Mouse (Mus musculus) WW6 (cell line): ENCODE measurements around the gene Spg21.

Experiments
- DNase-seq: peaks from one replicate; pipeline ENCODE4 v3.0.0-alpha.2; 2013; ENCODE audit warnings: low read depth, low spot score

Spg21 gene

DNA sequence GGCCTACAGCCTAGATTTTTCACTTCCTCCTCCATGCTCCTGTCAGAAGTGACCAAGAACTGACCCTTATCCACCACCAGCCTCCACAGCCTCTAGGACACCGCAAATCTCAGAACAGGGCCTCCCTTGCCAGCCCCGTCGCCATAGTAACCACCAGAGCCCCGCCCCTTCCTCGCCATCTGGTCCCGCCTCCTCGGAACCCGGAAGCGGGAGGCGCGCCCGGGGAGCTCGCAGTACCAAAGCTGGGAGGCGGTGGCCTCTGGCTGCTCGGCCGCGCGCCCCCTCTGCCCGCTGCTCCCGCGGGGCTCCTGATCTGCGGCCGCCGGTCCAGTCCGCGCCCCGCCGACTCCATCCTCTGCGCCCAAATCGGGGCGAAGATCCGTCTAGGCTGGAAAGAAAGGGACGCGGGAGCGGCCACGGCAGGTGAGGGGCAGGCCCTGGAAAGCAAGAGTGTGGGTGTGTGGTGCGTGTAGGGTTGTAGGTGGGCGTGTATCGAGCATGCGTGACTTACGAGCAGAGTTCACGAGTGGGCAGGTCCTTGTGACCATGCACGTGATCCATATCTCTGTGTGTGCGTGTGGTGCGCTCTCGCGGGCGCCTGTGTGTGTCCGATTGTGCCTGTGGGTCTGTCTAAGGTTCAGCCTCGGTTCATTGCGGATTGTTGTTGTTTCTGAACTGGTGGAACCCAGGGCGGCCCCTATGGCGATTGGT lies at the start of gene Spg21:
TSS of gene Spg21 (plus strand) at position 216 of the 711 bp plus-strand sequence.
- DNase-seq = peak; percentile 80

DNA sequence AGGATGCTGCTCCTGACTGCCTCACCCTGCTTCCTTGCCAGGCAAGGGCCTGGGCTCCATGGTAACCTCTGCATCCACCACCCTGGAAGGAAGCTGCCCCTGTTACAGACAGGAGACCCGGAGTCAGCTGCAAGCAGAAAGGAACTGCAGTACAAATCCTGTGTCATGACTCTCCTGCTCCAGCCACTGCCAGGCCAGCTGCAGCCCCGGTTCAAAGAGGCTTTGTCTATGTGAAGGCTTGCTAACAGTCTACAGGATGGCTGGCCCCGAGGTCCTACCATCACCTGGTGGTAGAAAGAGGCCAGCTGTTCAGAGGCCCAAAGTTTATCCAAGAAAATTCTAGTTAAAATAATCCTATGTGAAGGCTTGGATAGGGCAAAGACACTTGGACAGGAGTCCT lies 49.4 kb upstream of the Spg21 start:
- DNase-seq = no peak

DNA sequence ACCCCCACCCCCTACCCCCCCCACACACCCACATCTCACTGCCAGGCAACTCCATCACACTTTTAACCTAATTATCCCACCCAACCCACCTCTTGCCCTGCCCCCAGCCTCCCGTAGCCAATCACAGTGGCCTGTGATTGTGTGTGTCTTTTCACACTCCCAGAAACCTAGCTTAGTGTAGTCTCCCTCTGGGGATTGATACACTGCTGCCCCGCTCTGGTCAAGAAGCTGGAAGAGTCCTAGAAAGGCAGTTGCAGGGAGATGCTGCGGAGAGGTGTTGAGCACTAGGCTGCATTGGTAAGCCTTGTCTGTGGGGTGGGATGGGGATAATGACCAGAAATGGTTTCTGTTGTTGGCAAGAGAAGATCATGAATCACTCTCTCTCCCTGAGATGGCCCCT lies 43.0 kb upstream of the Spg21 start:
- DNase-seq = no peak

DNA sequence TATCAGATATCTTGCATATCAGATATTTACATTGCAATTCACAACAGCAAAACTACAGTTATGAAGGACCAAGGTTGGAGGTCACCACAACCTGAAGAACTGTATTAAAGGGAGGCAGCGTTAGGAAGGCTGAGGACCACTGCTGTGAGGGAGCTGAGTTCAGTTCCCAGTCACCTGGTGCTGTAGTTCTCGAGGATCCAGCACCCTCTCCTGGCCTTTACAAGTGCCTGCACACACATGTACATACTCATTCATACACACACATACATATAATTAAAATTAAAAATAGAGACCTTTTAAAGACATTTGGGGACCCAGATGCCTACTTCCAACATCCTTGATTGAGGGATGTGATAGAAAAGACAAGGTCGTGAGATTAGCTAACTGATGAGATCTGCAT lies 41.1 kb upstream of the Spg21 start:
- no peak for DNase-seq

DNA sequence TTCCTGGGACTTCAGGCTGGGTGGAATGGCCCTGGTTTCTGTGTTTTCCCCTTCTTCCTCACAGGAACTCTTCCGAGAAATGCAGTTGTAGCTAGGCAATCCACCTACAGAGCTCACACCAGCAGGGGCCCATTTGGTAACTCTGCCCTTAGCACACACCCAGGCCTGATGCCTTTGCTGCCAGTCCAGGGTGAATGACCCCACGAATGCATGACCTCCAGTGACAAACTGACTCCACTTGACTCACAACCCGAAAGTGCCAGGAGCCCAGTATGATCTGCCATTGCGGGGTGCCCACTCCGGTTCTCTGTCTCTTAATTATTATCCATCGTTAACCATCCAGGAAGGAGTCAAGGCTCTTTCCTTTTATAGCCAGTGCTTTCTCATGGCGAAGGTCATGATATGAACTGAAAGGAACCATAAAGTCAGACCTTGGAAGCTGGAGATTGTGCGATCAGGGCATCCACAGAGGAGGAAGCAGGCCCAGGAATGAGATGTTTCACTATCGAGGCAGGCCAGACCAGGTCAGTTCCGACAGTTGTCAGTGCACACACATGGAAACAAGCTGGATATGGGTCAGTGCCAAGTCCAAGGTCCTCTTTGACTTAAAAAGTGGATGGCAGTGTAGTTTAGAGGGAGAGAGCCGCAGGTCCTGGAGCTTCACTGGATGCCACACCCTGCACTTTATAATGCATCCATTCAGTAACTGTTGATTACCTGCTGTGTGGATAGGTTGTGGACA lies 37.8 kb upstream of the Spg21 start, which contains the start of gene Slc51b:
TSS of gene Slc51b (minus strand) at position 196 of the 742 bp plus-strand sequence.
- no peak for DNase-seq

DNA sequence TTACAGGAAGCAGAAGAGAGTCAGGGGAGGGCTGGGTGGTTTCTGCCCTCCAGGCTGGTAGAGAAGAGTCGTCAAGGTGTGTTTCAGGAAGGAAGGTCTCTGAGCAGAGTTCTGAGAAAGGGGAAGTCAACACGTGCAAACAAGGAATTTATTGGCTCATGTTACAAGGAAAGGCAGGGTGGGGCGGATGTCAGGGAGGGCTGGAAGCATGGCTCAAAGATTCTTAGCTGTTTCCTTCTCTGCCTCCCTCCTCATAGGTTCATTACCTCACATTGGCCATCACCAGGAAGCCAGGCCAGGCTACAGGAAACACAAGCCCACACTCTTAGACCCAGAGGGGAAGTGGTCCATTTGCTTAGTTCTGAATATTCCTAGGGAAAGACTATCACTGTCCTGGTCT lies 36.4 kb upstream of the Spg21 start:
- no peak for DNase-seq

DNA sequence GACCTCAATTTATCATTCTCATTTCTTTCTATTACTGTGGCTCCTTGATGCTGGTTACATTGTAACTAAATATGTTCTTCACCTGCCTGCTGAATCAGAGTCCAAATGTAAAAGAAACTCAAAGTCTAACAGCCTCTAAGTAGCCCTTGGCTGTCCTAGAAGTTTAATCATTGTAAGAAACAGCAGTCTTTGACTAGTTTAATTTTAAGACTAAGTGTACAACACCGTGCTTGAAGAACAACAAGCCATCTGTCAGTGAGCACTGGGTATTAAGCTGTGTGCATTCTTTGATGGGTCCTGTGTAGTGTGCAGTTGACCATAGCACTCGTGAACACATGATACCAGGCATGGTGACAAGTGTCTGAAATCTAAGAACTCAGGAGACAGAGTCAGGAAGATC lies 33.2 kb upstream of the Spg21 start:
- DNase-seq = no peak

DNA sequence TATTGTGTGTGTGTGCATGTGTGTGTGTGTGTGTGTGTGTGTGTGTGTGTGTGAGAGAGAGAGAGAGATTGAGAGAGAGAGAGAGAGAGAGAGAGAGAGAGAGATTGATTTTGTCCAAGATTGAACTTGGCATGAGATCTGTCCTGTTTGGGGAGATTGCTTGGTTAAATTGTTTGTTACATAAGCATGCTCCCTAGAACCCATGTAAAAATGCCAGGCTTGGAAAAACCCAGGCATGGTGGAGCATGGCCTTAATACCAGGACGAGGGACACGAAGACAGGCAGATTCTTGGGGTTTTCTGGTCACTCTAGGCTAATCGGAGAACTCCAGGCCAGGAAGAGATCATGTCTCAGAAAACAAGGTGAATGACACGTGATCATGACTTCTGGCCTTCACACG lies 32.7 kb upstream of the Spg21 start:
- DNase-seq = no peak

DNA sequence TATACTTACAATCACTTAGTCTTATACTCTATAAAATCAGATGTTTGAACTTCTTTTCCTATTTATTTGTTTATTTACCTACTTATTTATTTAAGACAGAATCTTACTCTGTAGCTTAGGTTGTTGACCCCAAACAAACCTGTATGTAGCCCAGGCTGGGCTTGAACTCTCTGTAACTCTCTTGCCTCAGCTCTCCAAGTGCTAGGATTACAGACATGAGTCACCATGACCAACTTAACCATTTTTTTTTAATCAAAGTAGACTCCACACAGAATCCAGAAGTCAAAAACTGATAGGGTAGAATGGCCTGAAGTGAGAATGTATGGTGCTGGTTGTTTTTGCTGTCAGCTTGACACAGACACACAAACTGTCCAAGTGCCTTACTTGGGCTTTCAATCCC lies 30.3 kb upstream of the Spg21 start:
- DNase-seq = no peak

DNA sequence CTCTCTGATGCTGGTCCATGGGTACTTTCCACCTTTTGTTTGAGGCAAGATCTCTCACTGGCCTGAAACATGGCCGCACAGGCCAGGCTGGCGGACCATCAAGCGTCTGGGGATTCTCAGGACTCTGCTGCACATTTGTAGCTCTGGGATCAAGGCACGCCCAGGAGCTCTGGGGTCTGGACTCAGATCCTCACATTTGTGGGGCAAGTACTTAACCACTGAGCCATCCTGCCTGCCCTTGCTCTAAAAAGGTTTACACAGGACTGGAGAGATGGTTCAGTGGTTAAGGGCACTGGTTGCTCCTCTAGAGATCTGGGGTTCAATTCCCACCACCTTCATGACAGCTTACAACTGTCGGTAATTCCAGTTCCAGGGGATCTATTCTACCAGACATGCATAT lies 29.8 kb upstream of the Spg21 start:
- DNase-seq = no peak

DNA sequence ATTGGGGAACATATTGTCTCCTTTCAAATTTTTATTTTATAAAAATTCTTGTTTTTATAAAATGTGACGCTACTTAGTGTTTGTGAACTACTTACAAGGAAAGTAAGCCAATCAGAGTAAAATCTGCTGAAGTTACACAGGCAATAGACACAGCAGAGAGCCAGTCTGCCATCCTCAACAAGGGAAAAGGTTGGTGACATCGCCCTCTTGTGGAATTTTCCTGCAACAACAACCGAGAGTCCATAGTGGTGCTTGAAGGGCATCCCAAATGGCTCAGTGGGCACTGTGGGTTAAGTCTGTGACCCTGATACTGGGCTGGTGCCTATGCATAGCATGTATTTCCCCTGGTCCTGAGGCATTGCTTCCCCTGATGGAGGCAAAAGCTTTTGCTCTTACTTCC lies 28.5 kb upstream of the Spg21 start:
- peak; percentile 47 for DNase-seq

DNA sequence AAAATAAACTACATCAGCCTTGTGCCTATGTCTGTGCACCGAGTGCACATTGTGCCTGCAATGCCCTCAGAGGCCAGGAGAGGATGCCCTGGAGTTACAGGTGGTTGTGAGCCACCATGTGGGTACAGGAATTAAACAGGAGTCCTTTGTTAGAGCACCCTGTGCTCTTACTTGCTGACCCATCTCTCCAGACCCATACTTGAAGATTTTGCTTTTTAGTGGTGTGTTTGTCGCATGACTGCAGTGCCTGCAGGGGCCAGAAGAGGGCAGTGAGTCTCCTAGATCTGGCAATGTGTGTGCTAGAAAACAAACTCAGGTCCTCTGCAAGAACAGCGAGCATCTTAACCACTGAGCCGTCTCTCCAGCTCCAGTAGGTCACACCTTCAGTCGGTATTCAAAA lies 26.6 kb upstream of the Spg21 start:
- DNase-seq = peak; percentile 59

DNA sequence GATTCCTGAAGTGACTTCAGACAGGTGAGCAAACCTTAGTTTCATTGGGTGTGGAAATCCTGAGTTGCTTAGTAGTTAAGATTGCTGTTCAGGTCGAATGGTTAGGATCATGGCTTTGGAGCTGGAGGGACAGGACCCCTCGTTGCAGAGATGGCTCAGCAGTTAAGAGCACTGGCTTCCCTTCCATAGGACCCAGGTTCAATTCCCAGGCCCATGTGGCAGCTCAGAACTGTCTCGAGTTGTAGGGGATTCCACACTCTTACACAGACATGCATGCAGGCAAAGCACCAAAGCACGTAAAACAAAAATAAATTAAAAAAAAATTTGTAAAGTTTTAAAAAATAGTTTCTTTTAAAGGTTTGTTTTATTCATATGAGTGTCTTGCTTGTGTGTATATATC lies 25.5 kb upstream of the Spg21 start:
- no peak for DNase-seq

DNA sequence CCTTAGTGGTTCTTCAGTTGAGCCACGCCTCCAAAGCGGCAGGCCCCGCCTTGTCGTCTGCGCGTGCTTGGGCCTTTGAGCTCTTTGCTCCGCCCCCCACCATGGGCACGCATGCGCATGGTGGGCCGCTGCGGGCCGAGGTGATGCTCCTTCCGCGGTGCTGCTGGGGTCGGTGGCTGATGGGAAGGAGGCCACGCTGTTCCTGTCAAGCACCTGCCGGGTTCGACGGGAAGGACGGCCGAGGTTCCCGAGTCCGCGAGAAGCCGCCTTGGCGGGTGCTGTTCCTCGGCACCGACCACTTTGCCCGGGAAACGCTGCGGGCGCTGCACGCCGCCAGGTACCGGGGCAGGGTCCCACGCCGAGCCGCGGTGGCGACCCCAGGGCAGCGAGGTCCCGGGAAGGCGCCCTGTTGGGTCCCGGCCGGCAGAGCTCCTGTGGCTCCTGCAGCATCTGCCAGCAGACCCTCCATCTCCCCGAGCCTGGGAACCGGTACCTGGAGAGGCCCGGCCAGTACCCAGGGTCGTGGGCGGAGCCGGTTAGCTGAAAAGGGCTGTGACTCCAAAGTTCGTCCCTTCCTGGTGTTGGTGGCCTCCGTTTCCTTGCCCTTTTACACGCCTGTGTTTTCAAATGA lies 25.0 kb upstream of the Spg21 start, which contains the start of gene Mtfmt:
TSS of gene Mtfmt (plus strand) at position 112 of the 631 bp plus-strand sequence.
- peak; percentile 84 for DNase-seq

DNA sequence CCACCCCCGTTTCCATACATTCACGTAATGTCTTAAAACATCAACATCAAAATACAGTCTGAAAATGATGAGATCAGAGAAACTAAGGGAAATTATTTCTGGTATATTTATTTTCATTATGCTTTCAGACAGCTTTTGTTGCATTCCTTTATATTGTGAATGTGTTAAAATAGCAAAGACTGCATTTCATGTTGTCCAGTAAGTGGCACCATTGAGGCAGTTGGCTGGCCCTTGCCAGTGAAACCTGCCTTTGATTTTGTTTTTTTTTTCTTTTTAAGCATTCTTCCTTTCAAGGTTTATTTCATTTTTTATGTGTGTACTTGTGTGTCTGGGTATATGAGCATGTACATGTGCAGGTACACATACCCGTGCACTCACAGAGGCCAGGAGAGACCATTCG lies 16.1 kb upstream of the Spg21 start:
- DNase-seq = no peak

DNA sequence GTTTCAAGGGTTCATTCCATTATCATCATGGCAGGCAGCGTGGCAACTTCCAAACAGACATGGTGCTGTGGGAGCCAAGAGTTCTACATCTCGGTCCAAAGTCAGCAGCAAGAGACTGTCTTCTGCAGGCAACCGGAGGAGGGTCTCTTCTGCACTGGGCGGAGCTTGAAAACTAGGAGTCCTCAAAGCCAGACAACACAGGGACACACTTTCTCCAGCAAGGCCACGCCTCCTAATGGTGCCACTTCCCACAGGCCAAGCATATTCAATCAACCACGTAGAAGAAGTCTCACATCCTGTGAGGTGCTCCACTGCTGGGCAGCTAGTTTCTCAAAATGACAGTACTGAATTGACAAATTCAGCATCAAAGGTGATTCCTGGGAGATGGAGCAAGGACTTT lies 12.8 kb upstream of the Spg21 start:
- DNase-seq = no peak

DNA sequence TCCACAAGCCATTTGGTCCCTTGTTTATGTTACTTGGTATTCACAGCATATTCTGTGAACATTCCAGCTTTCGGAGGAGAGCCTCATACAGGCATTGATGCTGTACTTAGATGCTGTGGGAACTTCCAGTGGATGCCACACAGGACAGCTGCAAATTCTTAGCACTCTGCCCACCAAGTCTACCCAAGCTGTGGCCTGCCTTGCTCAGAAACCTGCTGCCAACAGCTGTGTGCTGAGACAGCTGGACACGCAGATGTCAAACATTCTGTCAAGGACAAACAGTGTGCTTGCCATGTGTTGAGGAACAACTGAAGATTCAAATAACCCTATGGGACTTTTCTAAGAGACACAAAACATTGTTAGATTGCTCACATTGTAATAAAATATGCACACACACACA lies 1.8 kb upstream of the Spg21 start:
- no peak for DNase-seq

DNA sequence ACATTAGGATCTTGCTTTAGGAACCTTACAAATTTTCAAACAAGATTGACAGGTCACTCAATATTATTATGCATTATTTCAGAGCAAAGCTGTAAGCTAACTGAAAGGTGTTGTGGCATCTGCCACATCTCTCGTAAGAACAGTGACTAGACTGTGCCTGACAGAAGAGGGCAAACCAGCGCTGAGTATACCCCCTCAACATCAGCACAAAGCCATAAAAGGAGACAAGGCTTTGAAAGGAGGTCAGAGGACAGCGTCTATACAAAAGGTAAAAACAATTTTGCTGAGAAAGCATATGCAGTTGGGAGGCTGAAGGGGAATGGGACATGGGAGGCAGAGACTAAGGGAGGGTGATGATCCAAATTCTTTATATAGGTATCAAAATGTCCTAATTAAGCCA lies 549 bp upstream of the Spg21 start:
- DNase-seq = no peak

DNA sequence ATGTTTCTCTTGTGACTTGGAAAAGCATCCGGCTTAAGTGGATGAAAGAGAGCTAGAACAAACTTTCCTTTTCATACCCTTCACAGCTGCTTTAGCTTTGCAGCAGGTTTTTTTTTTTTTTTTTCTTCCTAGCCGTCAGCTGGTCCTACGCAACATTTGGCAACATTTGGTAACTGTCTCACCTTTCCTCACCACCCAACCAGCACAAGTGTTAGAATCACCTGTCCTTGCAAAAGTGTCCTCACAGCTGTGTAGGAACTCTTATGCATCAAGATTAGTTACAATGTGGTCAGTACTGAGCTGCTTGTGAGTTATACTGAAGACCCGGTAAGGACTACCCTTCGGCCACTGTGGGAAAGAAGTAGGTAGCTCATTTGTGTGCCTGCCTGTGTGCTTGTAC lies 1.8 kb downstream of the Spg21 start:
- no peak for DNase-seq

DNA sequence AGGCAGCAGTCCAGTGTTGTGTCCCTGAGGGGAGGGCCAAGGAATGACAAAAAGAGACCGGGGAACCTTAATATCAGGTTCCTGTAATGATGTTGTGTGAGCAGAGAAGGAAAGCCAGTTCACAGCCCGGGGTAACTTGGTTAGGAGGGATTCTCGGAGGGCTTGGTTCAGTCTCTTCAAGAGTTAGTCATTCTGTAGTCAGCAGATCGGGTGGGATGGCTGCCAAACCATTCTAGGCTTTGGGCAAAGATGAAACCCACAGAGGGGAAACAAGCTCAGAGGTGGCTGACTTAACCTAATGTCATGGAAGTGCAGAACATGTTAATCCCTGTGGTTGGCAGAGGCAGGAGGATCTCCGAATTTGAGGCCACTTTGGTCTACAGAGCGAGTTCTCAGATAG lies 3.4 kb downstream of the Spg21 start:
- DNase-seq = no peak

DNA sequence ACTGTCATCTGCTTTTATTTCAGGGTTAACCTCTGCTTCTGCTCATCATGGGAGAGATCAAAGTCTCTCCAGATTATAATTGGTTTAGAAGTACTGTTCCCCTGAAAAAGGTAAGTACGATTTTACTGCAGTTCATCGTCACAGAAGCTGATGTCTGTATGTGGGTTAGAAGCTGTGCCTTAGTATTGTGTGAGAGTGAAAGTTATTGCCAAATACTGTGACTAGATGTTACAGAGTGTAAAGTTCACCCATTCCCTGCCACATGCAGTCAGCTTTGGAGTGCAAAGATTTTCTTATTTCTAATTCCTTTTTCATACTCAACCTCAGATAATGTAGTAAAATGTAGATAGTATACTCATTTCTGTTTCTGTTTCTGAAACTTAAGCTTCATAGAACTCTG lies 4.5 kb downstream of the Spg21 start:
- DNase-seq = no peak

DNA sequence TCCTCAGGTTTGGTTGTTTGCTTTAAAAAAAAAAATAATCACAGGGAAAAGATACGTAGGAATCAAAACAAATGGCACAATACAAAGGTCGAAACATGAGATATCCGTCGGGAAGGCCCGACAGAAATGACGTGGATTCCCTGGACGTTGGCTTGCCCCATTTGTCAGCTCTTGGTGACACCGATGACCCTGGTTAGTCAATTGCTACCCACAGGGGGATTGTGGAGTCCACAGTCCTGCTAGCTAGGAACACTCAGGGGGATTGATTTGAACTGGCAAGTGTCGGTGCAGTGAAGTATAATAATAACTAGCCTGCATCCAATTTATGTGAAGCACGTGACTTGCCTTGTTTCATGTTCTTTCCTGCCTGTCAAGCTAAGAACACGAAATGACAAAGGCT lies 6.9 kb downstream of the Spg21 start:
- no peak for DNase-seq

DNA sequence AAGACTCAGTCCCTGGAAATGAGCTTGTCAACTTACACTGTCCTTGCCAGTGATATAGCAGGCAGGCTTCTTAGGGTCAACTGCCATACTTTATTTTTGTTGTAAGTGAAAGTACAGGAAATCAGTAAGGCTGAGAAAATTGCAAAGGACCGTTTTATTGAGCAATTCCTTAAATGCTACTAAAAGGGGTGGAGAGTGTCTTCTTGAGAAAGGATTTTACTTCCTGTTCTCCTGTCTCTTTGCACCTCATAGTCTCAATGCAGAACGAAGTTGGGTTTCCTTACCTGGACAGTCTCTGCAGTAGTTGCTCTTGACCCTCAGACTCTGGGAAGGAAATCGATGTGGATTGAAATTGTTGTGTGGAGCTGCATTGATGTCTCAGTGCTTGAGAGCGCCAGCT lies 12.0 kb downstream of the Spg21 start:
- no peak for DNase-seq
